Mouse (Mus musculus) liver, adult 2 months (tissue): ENCODE measurements at regions not wholly inside any gene's neighbourhood (a gene's known extent, or its start where the extent isn't known, plus 50 kb on each side); places are given as distances from the start of the nearest gene placed in this dataset.

ENCODE experiments used
- CTCF ChIP-seq: fragments of 200-500 bp; IDR thresholded peaks from 2 replicates; pipeline ENCODE4 v1.5.1; 2011; ENCODE audit warnings: low read depth, low read length, control low read depth
- POLR2A ChIP-seq: fragments of 200-500 bp; IDR thresholded peaks from 2 replicates; pipeline ENCODE4 v1.6.1; 2011; ENCODE audit warnings: low read length, control low read depth; ENCODE audit not compliant: insufficient read depth; ENCODE audit errors: extremely low read depth

DNA sequence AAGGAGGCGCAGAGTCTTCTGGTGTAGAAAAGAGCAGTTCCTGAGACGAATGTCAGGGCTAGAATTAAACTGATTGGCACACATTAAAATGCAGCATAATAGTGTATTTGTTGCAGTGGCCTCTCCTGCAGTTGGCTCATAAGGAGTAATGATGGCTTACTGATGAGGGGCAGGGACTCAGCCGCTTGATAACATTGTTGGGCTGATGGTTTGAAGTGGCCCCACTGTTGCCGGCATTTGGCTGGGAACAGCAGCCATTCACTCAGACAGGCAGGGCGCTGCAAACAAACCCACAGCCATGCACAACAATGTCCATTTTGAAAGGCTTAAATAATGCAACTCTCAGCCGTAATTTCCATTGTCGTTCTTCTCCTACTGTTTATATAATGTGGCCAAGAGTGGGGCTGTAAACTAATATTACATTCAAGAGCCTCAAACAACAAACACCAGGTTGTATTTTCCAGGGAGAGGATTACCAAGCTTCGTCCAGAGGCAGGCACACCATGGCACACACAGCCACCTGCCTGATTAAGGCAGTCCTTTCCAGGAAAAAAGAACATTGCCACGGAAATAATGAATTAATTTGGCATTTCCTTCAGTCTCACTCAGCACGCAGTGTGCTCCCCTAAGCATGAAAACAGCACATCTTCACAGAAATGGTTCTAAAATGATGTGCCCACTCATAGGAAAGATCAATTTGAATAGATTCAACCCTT, 374.1 kb downstream of the Nedd1 start:
- TF ChIP-seq CTCF (no peak), POLR2A (no peak)
